In the genomic region with DNA sequence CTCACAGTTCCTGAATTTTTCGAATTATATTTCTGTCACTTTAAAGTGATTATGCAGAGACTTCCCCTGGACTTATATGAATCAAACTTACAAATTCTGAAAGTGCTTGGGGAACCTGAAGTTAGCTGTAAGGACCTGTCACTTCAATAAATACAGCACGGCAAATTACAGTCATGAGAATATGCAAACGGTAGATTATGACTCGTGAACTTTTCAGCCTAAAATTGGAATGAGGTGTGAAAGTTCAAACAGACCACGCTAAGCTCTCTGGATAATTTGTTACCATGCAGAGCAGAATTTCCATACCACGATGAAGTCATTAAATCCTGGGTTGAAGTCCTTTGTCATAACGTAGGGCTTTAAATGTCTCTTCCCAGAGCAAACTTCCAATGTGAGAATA, we compare ENCODE assay signal across 28 mouse cellular contexts.
DNase-seq lines count a peak whose midpoint lies in the region; ATAC-seq and TF ChIP-seq lines count a peak whose summit lies in the region.
"Had no signal": no experiment of that assay in that cellular context is flagged by ENCODE, and none has a peak within 500 bp of the region (broad histone marks: within the 10 kb centered on the region; RNA-seq: fewer than 3 reads in every experiment).

No protein-coding gene starts in this region.

- H3K79me2 ChIP-seq in CH12.LX (replicated peaks; ENCODE audit: control insufficient read depth, extremely low read depth, insufficient read depth, poor library complexity, severe bottlenecking): no peaks in the 10 kb centered on the region

- H3K4me1 ChIP-seq in CH12.LX (ENCODE audit: control insufficient read depth in 1 of 2, insufficient read depth in 2 of 2): peaks cover 0 to 29% of the 10 kb centered on the region in 2 experiments; a peak in 2 of 4 replicates
- H3K4me1 ChIP-seq in ES-Bruce4 (ENCODE audit: control insufficient read depth, insufficient read depth, low read length): no peaks in the 10 kb centered on the region
- H3K4me1 ChIP-seq in midbrain, embryonic 11.5 days (ENCODE audit: control insufficient read depth, insufficient read depth, low read length): peaks cover 26% of the 10 kb centered on the region
- H3K4me1 ChIP-seq in midbrain, embryonic 15.5 days: peaks cover 31% of the 10 kb centered on the region
- H3K4me1 ChIP-seq in liver, postnatal 0 days (ENCODE audit: insufficient read depth): no peaks in the 10 kb centered on the region
- H3K4me1 ChIP-seq in neural tube, embryonic 15.5 days: peaks cover 8% of the 10 kb centered on the region; the same call in 1 of the 2 replicates
- H3K4me1 ChIP-seq in forebrain, embryonic 10.5 days: peaks cover 89% of the 10 kb centered on the region

- no peak for ATAC-seq in midbrain, embryonic 11.5 days (ENCODE audit: low FRiP score)
- ATAC-seq in midbrain, embryonic 15.5 days (replicated peaks): no peak
- ATAC-seq in liver, postnatal 0 days: no peak
- no peak for ATAC-seq in neural tube, embryonic 15.5 days (ENCODE audit: low FRiP score)
- ATAC-seq: CD4-positive, CD25-positive, alpha-beta regulatory T cell, adult 4 months; forebrain, embryonic 15.5 days; Patski had no signal

- H3K4me3 ChIP-seq in CH12.LX (replicated peaks in 1 of 3; ENCODE audit: low read depth in 2 of 3, low read length in 2 of 3, poor library complexity in 1 of 3) (no peak overlapping the region), ES-Bruce4 (ENCODE audit: low read depth, low read length) (no peak overlapping the region)
- no peak overlapping the region for H3K4me3 ChIP-seq in midbrain, embryonic 11.5 days (ENCODE audit: low read depth, low read length)
- no peak overlapping the region for H3K4me3 ChIP-seq in midbrain, embryonic 15.5 days
- H3K4me3 ChIP-seq in liver, postnatal 0 days (ENCODE audit: low read depth, low read length): no peak overlapping the region
- no peak overlapping the region for H3K4me3 ChIP-seq in neural tube, embryonic 15.5 days (replicated peaks)
- H3K4me3 ChIP-seq in forebrain, embryonic 10.5 days: no peak overlapping the region
- H3K4me3 ChIP-seq: embryonic facial prominence, embryonic 12.5 days; embryonic facial prominence, embryonic 15.5 days; forebrain, embryonic 12.5 days; forebrain, embryonic 15.5 days; heart, adult 2 months; heart, embryonic 10.5 days; heart, embryonic 13.5 days; hindbrain, embryonic 15.5 days had no signal

- DNase-seq in CH12.LX (ENCODE audit: extremely low read depth): peak; percentile 24
- peak; percentile 85 for DNase-seq in midbrain, embryonic 11.5 days (ENCODE audit: low spot score, missing footprints)
- DNase-seq in liver, postnatal 0 days: no peak
- no peak for DNase-seq in thymus, postnatal 25 days
- no peak for DNase-seq in forebrain, embryonic 10.5 days (ENCODE audit: extremely low spot score, low spot score)
- DNase-seq: adrenal gland, postnatal 10 days; adrenal gland, postnatal 36 days; cerebellum, adult 11 months; cerebellum, adult 2 months; cerebellum, adult 9-11 months; cerebellum, postnatal 25 days; gastrocnemius, postnatal 25 days; heart, adult 2 months; heart, postnatal 14 days; heart, postnatal 4 days had no signal

- dilution Hi-C loops in CH12.LX (cut with MboI; ENCODE audit: extremely low pct_ligation_motif_present, extremely low pct_unique_long_range_greater_than_20kb, low sequenced_read_pairs): no loop called here

- TF ChIP-seq EP300 in CH12.LX (IDR thresholded peaks at IDR 0.05; ENCODE audit: low read length) (no peak), ES-Bruce4 (IDR thresholded peaks at IDR 0.05; ENCODE audit: insufficient read depth, low read depth, low read length) (no peak)
- no peak for TF ChIP-seq EP300 in liver, postnatal 0 days (IDR thresholded peaks at IDR 0.05; ENCODE audit: low read depth)

- TF ChIP-seq CTCF in CH12.LX (conservative IDR thresholded peaks at IDR 0.05 in 1 of 2, IDR thresholded peaks at IDR 0.05 in 1 of 2; ENCODE audit: low read depth in 2 of 2, low read length in 2 of 2) (no peak), ES-Bruce4 (IDR thresholded peaks at IDR 0.05; ENCODE audit: low read depth, low read length) (no peak)
- no peak for TF ChIP-seq CTCF in liver, postnatal 0 days (IDR thresholded peaks at IDR 0.05; ENCODE audit: low read depth)

- H3K9me3 ChIP-seq in CH12.LX (replicated peaks; ENCODE audit: low read length) (no peaks in the 10 kb centered on the region), ES-Bruce4 (replicated peaks; ENCODE audit: control insufficient read depth, insufficient read depth, low read length, poor library complexity, severe bottlenecking) (no peaks in the 10 kb centered on the region)
- no peaks in the 10 kb centered on the region for H3K9me3 ChIP-seq in midbrain, embryonic 11.5 days (ENCODE audit: control insufficient read depth, low read length)
- no peaks in the 10 kb centered on the region for H3K9me3 ChIP-seq in midbrain, embryonic 15.5 days
- no peaks in the 10 kb centered on the region for H3K9me3 ChIP-seq in liver, postnatal 0 days (ENCODE audit: low read length)
- no peaks in the 10 kb centered on the region for H3K9me3 ChIP-seq in neural tube, embryonic 15.5 days (replicated peaks)
- no peaks in the 10 kb centered on the region for H3K9me3 ChIP-seq in forebrain, embryonic 10.5 days
- H3K9me3 ChIP-seq: embryonic facial prominence, embryonic 12.5 days; embryonic facial prominence, embryonic 15.5 days; forebrain, embryonic 12.5 days; forebrain, embryonic 15.5 days; G1E; heart, embryonic 10.5 days; heart, embryonic 13.5 days; hindbrain, embryonic 15.5 days had no signal

- no peak for TF ChIP-seq POLR2A in CH12.LX (IDR thresholded peaks at IDR 0.05; ENCODE audit: low read depth, low read length)
- no peak for TF ChIP-seq POLR2A in ES-Bruce4 (IDR thresholded peaks at IDR 0.05; ENCODE audit: insufficient read depth, low read length)

- no peak for TF ChIP-seq RAD21 in CH12.LX (IDR thresholded peaks at IDR 0.05; ENCODE audit: low read depth, low read length)

- WGBS in midbrain, embryonic 11.5 days: 75% methylated on average over 7 of the region's 7 CpGs
- WGBS in midbrain, embryonic 15.5 days: 63% methylated on average over 7 of the region's 7 CpGs
- WGBS in liver, postnatal 0 days (ENCODE audit: insufficient replicate concordance): 82% methylated on average over 7 of the region's 7 CpGs
- 61% methylated on average over 7 of the region's 7 CpGs for WGBS in neural tube, embryonic 15.5 days
- WGBS in forebrain, embryonic 10.5 days: 81% methylated on average over 7 of the region's 7 CpGs

- in situ Hi-C loops in CH12.LX (cut with MboI; ENCODE audit: low pct_ligation_motif_present, low pct_unique_long_range_greater_than_20kb, low sequenced_read_pairs): no loop called here

- H3K9ac ChIP-seq in CH12.LX (ENCODE audit: insufficient read depth, low read depth) (no peak overlapping the region), ES-Bruce4 (ENCODE audit: low read depth, poor library complexity, severe bottlenecking) (no peak overlapping the region)
- H3K9ac ChIP-seq in midbrain, embryonic 11.5 days (ENCODE audit: low read length): no peak overlapping the region
- H3K9ac ChIP-seq in midbrain, embryonic 15.5 days: no peak overlapping the region
- H3K9ac ChIP-seq in liver, postnatal 0 days (replicated peaks): no peak overlapping the region
- H3K9ac ChIP-seq in neural tube, embryonic 15.5 days (replicated peaks): no peak overlapping the region
- H3K9ac ChIP-seq: embryonic facial prominence, embryonic 12.5 days; embryonic facial prominence, embryonic 15.5 days; forebrain, embryonic 12.5 days; forebrain, embryonic 15.5 days; heart, embryonic 13.5 days; hindbrain, embryonic 15.5 days had no signal

- peaks cover 8 to 30% of the 10 kb centered on the region in 2 experiments for H3K36me3 ChIP-seq in CH12.LX (replicated peaks in 1 of 2; ENCODE audit: control insufficient read depth in 1 of 2, insufficient read depth in 1 of 2, low read length in 1 of 2)
- no peaks in the 10 kb centered on the region for H3K36me3 ChIP-seq in ES-Bruce4 (ENCODE audit: control insufficient read depth, insufficient read depth, low read length, poor library complexity, severe bottlenecking)
- no peaks in the 10 kb centered on the region for H3K36me3 ChIP-seq in midbrain, embryonic 11.5 days (ENCODE audit: control insufficient read depth, insufficient read depth, low read length)
- H3K36me3 ChIP-seq in midbrain, embryonic 15.5 days (replicated peaks): no peaks in the 10 kb centered on the region
- H3K36me3 ChIP-seq in liver, postnatal 0 days (replicated peaks; ENCODE audit: insufficient read depth, low read length): no peaks in the 10 kb centered on the region; the same call in 1 of the 2 replicates
- H3K36me3 ChIP-seq in neural tube, embryonic 15.5 days: no peaks in the 10 kb centered on the region
- H3K36me3 ChIP-seq in forebrain, embryonic 10.5 days (replicated peaks): no peaks in the 10 kb centered on the region
- H3K36me3 ChIP-seq: embryonic facial prominence, embryonic 12.5 days; embryonic facial prominence, embryonic 15.5 days; forebrain, embryonic 12.5 days; forebrain, embryonic 15.5 days; heart, embryonic 10.5 days; heart, embryonic 13.5 days; hindbrain, embryonic 15.5 days had no signal

- H3K27me3 ChIP-seq in CH12.LX (replicated peaks) (no peaks in the 10 kb centered on the region), ES-Bruce4 (ENCODE audit: control insufficient read depth, insufficient read depth, low read length, poor library complexity, severe bottlenecking) (no peaks in the 10 kb centered on the region)
- no peaks in the 10 kb centered on the region for H3K27me3 ChIP-seq in midbrain, embryonic 11.5 days (ENCODE audit: control insufficient read depth, insufficient read depth, low read length)
- no peaks in the 10 kb centered on the region for H3K27me3 ChIP-seq in midbrain, embryonic 15.5 days (replicated peaks)
- no peaks in the 10 kb centered on the region for H3K27me3 ChIP-seq in liver, postnatal 0 days (ENCODE audit: insufficient read depth, low read length)
- 0 out of 2 replicates have a peak, but pooled peaks cover 7% of the 10 kb centered on the region for H3K27me3 ChIP-seq in neural tube, embryonic 15.5 days (replicated peaks)
- peaks cover 59% of the 10 kb centered on the region for H3K27me3 ChIP-seq in forebrain, embryonic 10.5 days (ENCODE audit: poor library complexity, severe bottlenecking)
- H3K27me3 ChIP-seq: embryonic facial prominence, embryonic 12.5 days; embryonic facial prominence, embryonic 15.5 days; heart, embryonic 13.5 days; hindbrain, embryonic 15.5 days; Patski had no signal

- H3K4me2 ChIP-seq in CH12.LX (ENCODE audit: insufficient read depth, low read depth, poor library complexity, severe bottlenecking): no peak overlapping the region
- no peak overlapping the region for H3K4me2 ChIP-seq in midbrain, embryonic 11.5 days
- H3K4me2 ChIP-seq in midbrain, embryonic 15.5 days: no peak overlapping the region
- H3K4me2 ChIP-seq in liver, postnatal 0 days (ENCODE audit: low read depth, low read length): no peak overlapping the region
- H3K4me2 ChIP-seq in neural tube, embryonic 15.5 days: no peak overlapping the region
- H3K4me2 ChIP-seq: embryonic facial prominence, embryonic 12.5 days; embryonic facial prominence, embryonic 15.5 days; forebrain, embryonic 12.5 days; forebrain, embryonic 15.5 days; heart, embryonic 13.5 days; hindbrain, embryonic 15.5 days had no signal

- H3K27ac ChIP-seq in CH12.LX (ENCODE audit: insufficient read depth, low read depth) (no peak overlapping the region), ES-Bruce4 (ENCODE audit: insufficient read depth, low read length) (0 out of 2 replicates have a peak overlapping the region, but pooled peaks have one; percentile 40)
- peak overlapping the region; percentile 28; the same call in 1 of the 2 replicates for H3K27ac ChIP-seq in midbrain, embryonic 11.5 days (ENCODE audit: low read depth, low read length)
- H3K27ac ChIP-seq in midbrain, embryonic 15.5 days: 0 out of 2 replicates have a peak overlapping the region, but pooled peaks have one; percentile 19
- no peak overlapping the region for H3K27ac ChIP-seq in liver, postnatal 0 days (ENCODE audit: low read depth)
- no peak overlapping the region for H3K27ac ChIP-seq in neural tube, embryonic 15.5 days (replicated peaks)
- H3K27ac ChIP-seq in forebrain, embryonic 10.5 days: no peak overlapping the region
- H3K27ac ChIP-seq: embryonic facial prominence, embryonic 12.5 days; embryonic facial prominence, embryonic 15.5 days; forebrain, embryonic 15.5 days; heart, adult 2 months; heart, embryonic 10.5 days; heart, embryonic 13.5 days; hindbrain, embryonic 15.5 days had no signal

Comparison
In these comparisons a context has a peak if more than half of its experiments do, and no peak if none do; other contexts are left out.
1. DNase-seq: peak in CH12.LX (single experiment) and midbrain, embryonic 11.5 days (single experiment); none in liver, postnatal 0 days (single experiment), thymus, postnatal 25 days (single experiment) and forebrain, embryonic 10.5 days (single experiment).
2. H3K27ac ChIP-seq: peak in ES-Bruce4 (single experiment), midbrain, embryonic 11.5 days (single experiment) and midbrain, embryonic 15.5 days (single experiment); none in CH12.LX (single experiment), liver, postnatal 0 days (single experiment), neural tube, embryonic 15.5 days (single experiment) and forebrain, embryonic 10.5 days (single experiment).